In the genomic region with DNA sequence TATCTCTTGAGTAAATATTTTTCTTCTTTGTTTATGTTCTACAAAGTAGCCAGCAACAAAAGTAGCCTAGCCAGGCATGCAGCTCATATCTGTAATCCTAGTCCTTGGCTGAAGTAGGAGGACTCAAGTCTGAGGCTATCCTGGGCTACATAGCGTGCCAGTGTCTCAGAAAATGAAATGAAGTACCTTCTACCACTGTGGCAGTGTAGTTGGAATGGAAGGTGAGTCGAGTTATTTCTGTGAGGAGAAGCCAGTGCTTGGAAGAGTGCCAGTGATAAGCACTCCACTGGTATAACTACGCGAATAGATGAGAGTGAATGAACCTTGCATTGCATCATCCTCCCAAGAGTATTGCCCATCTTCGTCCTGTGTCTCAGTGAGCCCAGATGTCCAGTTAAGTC, we compare ENCODE assay signal across 11 mouse cellular contexts.
"Had no signal": no experiment of that assay in that cellular context is flagged by ENCODE, and none has a peak within 500 bp of the region (broad histone marks: within the 10 kb centered on the region; RNA-seq: fewer than 3 reads in every experiment).

No protein-coding gene starts in this region.

- H3K9me3 ChIP-seq: limb, embryonic 12.5 days; midbrain, embryonic 13.5 days; neural tube, embryonic 12.5 days had no signal

- H3K4me3 ChIP-seq: layer of hippocampus, adult 2 months; limb, embryonic 12.5 days; midbrain, embryonic 13.5 days; neural tube, embryonic 12.5 days had no signal

- H3K27ac ChIP-seq: layer of hippocampus, adult 2 months; limb, embryonic 12.5 days; macrophage; midbrain, embryonic 13.5 days; neural tube, embryonic 12.5 days; stomach, postnatal 0 days had no signal

- H3K27me3 ChIP-seq: limb, embryonic 12.5 days; midbrain, embryonic 13.5 days; neural tube, embryonic 12.5 days had no signal

- H3K4me2 ChIP-seq: limb, embryonic 12.5 days; midbrain, embryonic 13.5 days; neural tube, embryonic 12.5 days had no signal

- ATAC-seq: midbrain, embryonic 13.5 days had no signal

- DNase-seq: kidney, adult 11 months; kidney, postnatal 10 days; kidney, postnatal 4 days; liver; thymus, postnatal 14 days had no signal

- H3K4me1 ChIP-seq: neural tube, embryonic 12.5 days had no signal

- H3K9ac ChIP-seq: limb, embryonic 12.5 days; midbrain, embryonic 13.5 days; neural tube, embryonic 12.5 days had no signal
